Mouse (Mus musculus): ENCODE measurements around the gene 4930596D02Rik. TPM values are rescaled to one million over a fixed set of nuclear protein-coding genes. Genes with fewer than 3 reads are reported as not detected.

4930596D02Rik gene
- not detected for polyA plus RNA-seq (2017; shearing (Covaris generic))

GRCm38 (mm10) chr14:35811878-35812277 lies at the start of gene 4930596D02Rik:
Gene 4930596D02Rik (minus strand): TSS chr14:35811978.

All from CD4-positive, CD25-positive, alpha-beta regulatory T cell, adult 9 weeks (primary cell).